Mouse (Mus musculus) heart, embryonic 11.5 days (tissue): ENCODE measurements around the gene Tnrc18. TPM values are rescaled to one million over a fixed set of nuclear protein-coding genes. Genes with fewer than 3 reads are reported as not detected.

Experiments used
- ATAC-seq: fragments of 200-750 bp; cut with Nextera tagmentation; replicated peaks from 2 replicates; pipeline ENCODE4 v1.8.0; 2017; ENCODE audit warnings: moderate library complexity; ENCODE audit not compliant: insufficient number of reproducible peaks, low FRiP score, low TSS enrichment
- H3K27ac ChIP-seq: fragments of 300-500 bp; sonication (generic); 2 replicates; pipeline ENCODE4 v1.5.1; 2014; ENCODE audit warnings: mild to moderate bottlenecking, low read depth, low read length
- H3K27me3 ChIP-seq: fragments of 300-500 bp; sonication (generic); 2 replicates; pipeline ENCODE4 v1.6.1; 2014; ENCODE audit warnings: mild to moderate bottlenecking, low read length, mixed read lengths; ENCODE audit not compliant: control insufficient read depth, insufficient read depth
- H3K36me3 ChIP-seq: fragments of 300-500 bp; sonication (generic); 2 replicates; pipeline ENCODE4 v1.6.1; 2014; ENCODE audit warnings: mild to moderate bottlenecking, low read length, moderate library complexity, mixed read lengths; ENCODE audit not compliant: control insufficient read depth, insufficient read depth
- H3K4me1 ChIP-seq: fragments of 300-500 bp; sonication (generic); 2 replicates; pipeline ENCODE4 v1.6.1; 2014; ENCODE audit warnings: low read length; ENCODE audit not compliant: control insufficient read depth, insufficient read depth
- H3K4me2 ChIP-seq: fragments of 300-500 bp; sonication (generic); 2 replicates; pipeline ENCODE4 v1.6.1; 2014; ENCODE audit warnings: mild to moderate bottlenecking, moderate library complexity
- H3K4me3 ChIP-seq: fragments of 300-500 bp; sonication (generic); 2 replicates; pipeline ENCODE4 v1.5.1; 2014; ENCODE audit warnings: low read depth, low read length
- H3K9ac ChIP-seq: fragments of 300-500 bp; sonication (generic); 2 replicates; pipeline ENCODE4 v1.6.1; 2014; ENCODE audit warnings: mild to moderate bottlenecking, low read depth, low read length, moderate library complexity
- H3K9me3 ChIP-seq: fragments of 300-500 bp; sonication (generic); replicated peaks from 2 replicates; pipeline ENCODE4 v1.6.1; 2016; ENCODE audit warnings: low read length; ENCODE audit not compliant: control insufficient read depth
- WGBS: fragments of 180-500 bp; shearing (Covaris S2); extraction: QIAGEN DNeasy Blood & Tissue Kit; methylation state at CpG from one replicate; pipeline ENCODE4 v1.1.7; 2014; ENCODE audit not compliant: insufficient replicate concordance; 5-methylcytosine and 5-hydroxymethylcytosine counted together
- polyA plus RNA-seq: library from polyadenylated mRNA; unstranded; fragments of >200 nt; fragmentation: Nextera tagmentation; extraction: Ambion mirVana; gene quantifications from 2 replicates; pipeline ENCODE4 v1.2.1, GENCODE M21; 2014

Tnrc18 gene
- polyA plus RNA-seq, 1 experiment from 2014 or later = 23.5 TPM

DNA sequence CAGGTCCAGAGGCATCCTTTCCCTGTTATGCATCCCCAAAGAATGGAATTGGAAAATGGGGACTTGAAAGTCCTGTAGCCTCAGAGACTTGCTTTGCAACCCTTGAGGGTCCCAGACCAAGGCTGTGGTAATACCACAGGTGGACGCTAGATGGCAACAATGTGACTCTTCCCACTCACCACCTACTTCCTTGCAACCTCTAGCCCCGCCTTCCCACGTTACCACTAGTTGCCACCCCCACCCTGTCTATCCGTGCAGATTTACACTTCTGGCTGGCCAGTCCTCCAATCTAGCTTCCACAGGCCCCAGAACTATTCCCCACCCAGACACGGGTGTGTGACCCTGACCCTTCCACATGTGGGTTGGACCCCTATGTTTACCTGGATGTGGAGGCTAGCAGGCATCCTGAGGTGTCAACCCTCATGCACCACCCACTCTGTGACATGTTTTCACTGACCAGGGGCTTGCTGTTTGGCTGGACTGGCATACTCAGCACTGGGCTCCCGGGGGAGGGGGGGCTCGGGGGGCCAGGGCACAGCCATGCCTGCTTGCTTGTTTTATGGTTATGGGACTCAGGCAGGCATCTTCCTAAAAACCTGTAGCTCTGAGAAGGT, 93.8 kb downstream of the Tnrc18 start:
- no peak overlapping the region for H3K27ac ChIP-seq
- H3K4me2 ChIP-seq = peak overlapping the region; percentile 44; the same call in 1 of the 2 replicates
- WGBS = 14% methylated on average over 7 of the region's 7 CpGs

DNA sequence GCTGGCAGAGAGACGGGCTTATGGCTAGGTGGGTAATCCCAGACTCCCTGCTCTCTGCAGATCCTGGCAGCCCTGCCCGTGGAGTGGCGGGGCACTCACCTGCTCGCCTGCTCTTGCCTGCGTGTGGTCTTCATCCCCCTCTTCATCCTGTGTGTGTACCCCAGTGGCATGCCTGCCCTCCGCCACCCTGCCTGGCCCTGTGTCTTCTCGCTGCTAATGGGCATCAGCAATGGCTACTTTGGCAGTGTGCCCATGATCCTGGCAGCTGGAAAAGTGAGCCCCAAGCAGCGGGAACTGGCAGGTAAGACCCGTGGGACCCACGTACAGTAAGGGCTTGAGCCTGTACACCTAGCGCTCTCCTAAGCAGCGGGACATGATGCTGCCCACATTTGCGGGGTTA, 97.6 kb downstream of the Tnrc18 start:
- WGBS = 84% methylated on average over 13 of the region's 13 CpGs
- Histone ChIP-seq H3K9me3 (no peaks in the 10 kb centered on the region), H3K27me3 (no peaks in the 10 kb centered on the region; the same call in 1 of the 2 replicates), H3K4me3 (no peak overlapping the region), H3K4me1 (peaks cover 3% of the 10 kb centered on the region; the same call in 1 of the 2 replicates), H3K4me2 (no peak overlapping the region), H3K9ac (no peak overlapping the region), H3K36me3 (no peaks in the 10 kb centered on the region), H3K27ac (no peak overlapping the region)
- ATAC-seq = no peak

More for the DNA sequence above, 93.8 kb downstream of the Tnrc18 start:
- Histone ChIP-seq H3K9me3 (no peaks in the 10 kb centered on the region), H3K36me3 (peaks cover 33% of the 10 kb centered on the region), H3K9ac (no peak overlapping the region), H3K4me1 (peaks cover 3% of the 10 kb centered on the region; the same call in 1 of the 2 replicates), H3K4me3 (no peak overlapping the region), H3K27me3 (no peaks in the 10 kb centered on the region)
- ATAC-seq = peak; percentile 43

DNA sequence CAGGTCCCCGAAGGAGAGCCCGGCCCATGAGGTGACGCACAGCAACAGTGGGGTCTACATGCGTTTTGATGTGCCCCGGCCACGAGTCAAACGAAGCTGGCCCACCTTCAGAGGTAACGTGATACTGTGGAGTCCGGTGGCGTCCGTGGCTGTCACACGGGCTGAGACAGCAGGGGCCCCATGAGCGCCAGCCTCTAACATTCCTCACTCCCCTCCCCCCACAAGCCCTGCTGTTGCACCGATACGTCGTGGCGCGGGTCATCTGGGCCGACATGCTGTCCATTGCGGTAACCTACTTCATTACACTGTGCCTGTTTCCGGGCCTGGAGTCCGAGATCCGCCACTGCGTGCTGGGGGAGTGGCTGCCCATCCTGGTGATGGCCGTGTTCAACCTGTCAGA, 99.0 kb downstream of the Tnrc18 start:
- no peaks in the 10 kb centered on the region for H3K36me3 ChIP-seq
- 0 out of 2 replicates have a peak overlapping the region, but pooled peaks have one; percentile 8 for H3K4me3 ChIP-seq
- no peak overlapping the region for H3K9ac ChIP-seq
- peak overlapping the region; percentile 46 for H3K4me2 ChIP-seq
- no peak for ATAC-seq
- WGBS = 45% methylated on average over 25 of the region's 25 CpGs
- no peaks in the 10 kb centered on the region; the same call in 1 of the 2 replicates for H3K27me3 ChIP-seq
- no peaks in the 10 kb centered on the region; the same call in 1 of the 2 replicates for H3K4me1 ChIP-seq
- no peak overlapping the region for H3K27ac ChIP-seq
- H3K9me3 ChIP-seq = no peaks in the 10 kb centered on the region

DNA sequence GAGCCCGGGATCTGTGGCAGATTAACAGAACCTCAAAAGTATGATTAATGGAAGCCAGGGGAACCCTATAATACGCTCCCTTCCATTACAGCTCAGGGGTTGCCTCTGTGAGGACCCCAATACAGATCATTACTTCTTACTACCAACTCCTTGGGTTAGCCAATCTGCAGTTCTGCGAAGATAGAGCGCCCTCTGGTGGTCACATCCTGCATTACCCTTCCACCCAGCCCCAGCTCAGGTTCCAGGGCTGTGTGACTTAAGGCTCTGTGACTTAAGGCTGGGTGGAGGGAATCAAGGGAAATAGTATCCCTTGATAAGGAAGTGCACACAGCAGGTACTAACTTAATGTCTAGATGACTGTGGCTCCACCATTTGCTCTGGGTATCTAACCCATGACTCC, 99.4 kb downstream of the Tnrc18 start:
- Histone ChIP-seq H3K4me3 (no peak overlapping the region), H3K36me3 (no peaks in the 10 kb centered on the region), H3K27ac (no peak overlapping the region), H3K9ac (no peak overlapping the region), H3K4me2 (peak overlapping the region; percentile 46), H3K27me3 (no peaks in the 10 kb centered on the region; the same call in 1 of the 2 replicates), H3K9me3 (no peaks in the 10 kb centered on the region), H3K4me1 (no peaks in the 10 kb centered on the region; the same call in 1 of the 2 replicates)
- 22% methylated on average over 4 of the region's 4 CpGs for WGBS
- ATAC-seq = no peak

DNA sequence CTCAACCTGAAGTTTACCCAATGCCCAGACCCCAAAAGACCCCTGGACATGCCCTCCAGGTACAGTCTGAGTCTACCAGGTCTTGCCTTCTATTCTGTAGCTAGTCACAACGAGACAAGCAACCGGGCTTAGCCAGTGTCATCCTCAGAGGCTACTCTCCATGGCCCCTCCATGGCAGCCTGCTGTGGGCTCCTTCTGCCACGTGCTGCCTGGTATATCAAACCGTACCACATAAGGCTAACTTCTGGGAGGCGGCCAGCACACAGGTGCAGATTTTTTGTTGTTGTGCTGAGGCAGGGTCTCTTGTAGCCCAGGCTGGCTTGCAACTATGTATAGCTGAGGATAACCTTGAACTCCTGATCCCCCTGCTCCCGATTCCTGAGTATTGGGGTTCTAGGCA, 101.4 kb downstream of the Tnrc18 start:
- Histone ChIP-seq H3K9me3 (no peaks in the 10 kb centered on the region; the same call in 1 of the 2 replicates), H3K4me1 (no peaks in the 10 kb centered on the region), H3K9ac (no peak overlapping the region), H3K4me2 (no peak overlapping the region), H3K4me3 (no peak overlapping the region), H3K27ac (no peak overlapping the region), H3K27me3 (no peaks in the 10 kb centered on the region; the same call in 1 of the 2 replicates), H3K36me3 (no peaks in the 10 kb centered on the region)
- ATAC-seq = no peak
- WGBS = 75% methylated on average over 6 of the region's 6 CpGs

DNA sequence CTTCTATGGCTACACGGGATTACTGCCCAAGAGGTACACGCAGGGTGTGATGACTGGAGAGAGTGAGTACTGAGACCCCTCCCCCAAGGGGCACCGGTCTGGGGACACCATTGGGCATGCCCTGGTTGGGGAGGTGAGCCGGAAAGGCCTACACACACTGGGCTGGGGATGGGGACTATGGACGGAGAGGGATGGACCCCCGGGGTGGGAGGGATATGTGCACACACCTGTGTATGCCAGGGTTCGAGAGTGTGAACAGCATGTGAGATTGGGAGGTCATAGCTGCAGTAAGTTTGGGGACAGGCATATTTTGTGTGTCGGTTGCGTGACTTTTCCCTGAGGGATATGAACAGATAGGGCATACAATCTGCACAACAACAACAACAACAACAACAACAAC, 102.4 kb downstream of the Tnrc18 start:
- no peak overlapping the region for H3K27ac ChIP-seq
- no peaks in the 10 kb centered on the region; the same call in 1 of the 2 replicates for H3K27me3 ChIP-seq
- no peaks in the 10 kb centered on the region for H3K36me3 ChIP-seq
- ATAC-seq = no peak
- WGBS = 80% methylated on average over 9 of the region's 9 CpGs
- H3K4me3 ChIP-seq = no peak overlapping the region
- H3K9me3 ChIP-seq = no peaks in the 10 kb centered on the region; the same call in 1 of the 2 replicates
- H3K4me1 ChIP-seq = no peaks in the 10 kb centered on the region
- no peak overlapping the region for H3K4me2 ChIP-seq
- no peak overlapping the region for H3K9ac ChIP-seq

DNA sequence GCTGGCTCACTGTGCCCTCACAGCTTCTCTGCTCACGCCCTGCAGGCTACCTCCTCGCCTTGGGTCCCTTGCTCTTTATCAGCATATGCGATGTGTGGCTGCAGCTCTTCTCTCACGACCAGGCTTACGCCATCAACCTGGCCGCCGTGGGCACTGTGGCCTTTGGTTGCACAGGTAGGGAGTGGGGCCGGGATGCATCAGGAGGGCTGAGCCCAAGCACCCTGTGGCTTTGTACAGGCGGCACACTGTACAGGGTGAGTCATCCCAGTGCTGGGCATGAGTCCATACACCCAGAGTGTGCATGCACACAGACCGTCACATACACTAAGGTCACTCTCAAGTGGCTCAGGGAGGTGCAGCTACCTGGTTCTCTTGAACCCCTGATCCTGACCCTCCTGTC, 103.5 kb downstream of the Tnrc18 start:
- H3K9me3 ChIP-seq = no peaks in the 10 kb centered on the region; the same call in 1 of the 2 replicates
- H3K36me3 ChIP-seq = no peaks in the 10 kb centered on the region
- H3K27ac ChIP-seq = no peak overlapping the region
- no peak overlapping the region for H3K4me3 ChIP-seq
- no peak for ATAC-seq
- 78% methylated on average over 10 of the region's 10 CpGs for WGBS
- no peak overlapping the region for H3K4me2 ChIP-seq
- H3K4me1 ChIP-seq = no peaks in the 10 kb centered on the region
- H3K9ac ChIP-seq = no peak overlapping the region
- no peaks in the 10 kb centered on the region; the same call in 1 of the 2 replicates for H3K27me3 ChIP-seq

DNA sequence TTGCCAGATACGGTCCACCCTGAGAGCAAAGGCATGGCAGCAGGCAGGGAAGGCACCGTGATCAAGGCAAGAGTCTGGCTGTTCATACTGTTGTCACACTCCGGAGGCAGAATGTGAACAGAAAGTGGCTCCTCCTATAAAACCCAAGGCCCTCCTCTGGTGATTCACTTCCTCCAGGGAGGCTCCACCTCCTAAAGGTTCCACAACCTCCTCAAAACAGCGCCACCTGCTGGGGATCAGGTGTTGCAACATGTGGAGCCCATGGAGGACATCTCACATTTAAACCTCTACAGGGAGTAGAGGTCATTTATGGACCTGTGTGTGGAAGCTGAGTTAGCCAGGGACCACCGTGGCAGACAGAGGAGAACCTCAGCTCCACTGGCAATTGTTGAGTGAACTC, 105.1 kb downstream of the Tnrc18 start:
- Histone ChIP-seq H3K4me1 (no peaks in the 10 kb centered on the region), H3K4me3 (no peak overlapping the region), H3K27me3 (no peaks in the 10 kb centered on the region; the same call in 1 of the 2 replicates), H3K9me3 (no peaks in the 10 kb centered on the region; the same call in 1 of the 2 replicates), H3K27ac (no peak overlapping the region), H3K36me3 (no peaks in the 10 kb centered on the region), H3K4me2 (no peak overlapping the region), H3K9ac (no peak overlapping the region)
- no peak for ATAC-seq
- WGBS = 85% methylated on average over 5 of the region's 5 CpGs

DNA sequence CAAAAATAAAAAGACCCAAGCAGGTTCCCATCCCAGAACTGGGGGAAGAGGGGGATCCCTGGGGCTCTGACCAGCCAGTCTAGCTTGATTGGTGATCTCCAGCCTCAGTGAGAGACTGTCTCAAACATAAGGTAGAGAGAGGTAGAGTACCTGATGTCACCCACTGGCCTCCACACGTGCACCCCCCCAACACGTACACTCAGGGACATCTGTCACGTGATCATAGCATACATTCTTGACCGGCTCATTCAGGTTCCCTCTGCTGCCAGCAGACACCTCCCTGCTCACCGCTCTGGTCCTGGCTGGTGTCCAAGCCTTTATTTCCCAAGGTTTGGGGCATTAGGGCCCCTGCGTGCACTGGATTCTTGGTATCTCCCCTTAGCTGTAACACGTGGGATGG, 108.0 kb downstream of the Tnrc18 start:
- no peak overlapping the region for H3K4me2 ChIP-seq
- no peaks in the 10 kb centered on the region; the same call in 1 of the 2 replicates for H3K9me3 ChIP-seq
- H3K4me1 ChIP-seq = no peaks in the 10 kb centered on the region
- no peak for ATAC-seq
- H3K27ac ChIP-seq = no peak overlapping the region
- H3K9ac ChIP-seq = no peak overlapping the region
- H3K4me3 ChIP-seq = no peak overlapping the region
- H3K36me3 ChIP-seq = no peaks in the 10 kb centered on the region
- 81% methylated on average over 7 of the region's 7 CpGs for WGBS
- peaks cover 3% of the 10 kb centered on the region; the same call in 1 of the 2 replicates for H3K27me3 ChIP-seq
